ENCODE assay signal across 25 mouse cellular contexts in the genomic region with DNA sequence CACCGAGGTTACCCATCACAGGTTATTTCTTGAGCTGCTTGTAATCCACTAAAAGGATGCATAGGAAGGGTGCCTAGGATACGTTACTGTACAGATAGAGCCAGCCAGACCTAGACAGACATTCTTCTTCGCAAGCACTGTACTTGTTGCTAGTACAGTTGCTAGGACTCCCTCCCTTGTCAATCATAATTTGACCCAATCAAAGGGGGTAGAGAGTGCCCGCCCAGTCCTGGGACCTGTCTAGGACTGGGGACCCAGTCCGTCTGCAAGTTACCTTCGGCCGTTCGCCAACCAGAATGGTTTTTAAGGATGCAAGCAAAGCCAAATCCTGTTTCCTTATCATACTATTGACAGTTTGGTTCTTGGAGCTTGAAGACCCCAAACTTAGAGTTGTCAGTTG. TPM values are rescaled to one million over a fixed set of nuclear protein-coding genes. Genes with fewer than 3 reads are reported as not detected.
DNase-seq lines count a peak whose midpoint lies in the region; ATAC-seq and TF ChIP-seq lines count a peak whose summit lies in the region.
"Had no signal": no experiment of that assay in that cellular context is flagged by ENCODE, and none has a peak within 500 bp of the region (broad histone marks: within the 10 kb centered on the region; RNA-seq: fewer than 3 reads in every experiment).

No protein-coding gene starts in this region.

- no peaks in the 10 kb centered on the region for H3K27me3 ChIP-seq in midbrain, embryonic 11.5 days (ENCODE audit: control insufficient read depth, insufficient read depth, low read length)
- H3K27me3 ChIP-seq in midbrain, postnatal 0 days (ENCODE audit: insufficient read depth, low read length) = no peaks in the 10 kb centered on the region
- H3K27me3 ChIP-seq: CH12.LX; embryonic facial prominence, embryonic 13.5 days; embryonic facial prominence, embryonic 15.5 days; forebrain, embryonic 13.5 days; forebrain, embryonic 15.5 days; Patski had no signal

- WGBS in midbrain, embryonic 11.5 days = 98% methylated on average over 8 of the region's 8 CpGs
- WGBS in midbrain, postnatal 0 days = 98% methylated on average over 8 of the region's 8 CpGs

- peak; percentile 31 for DNase-seq in midbrain, embryonic 11.5 days (ENCODE audit: low spot score, missing footprints)
- no peak for DNase-seq in midbrain, postnatal 0 days (ENCODE audit: low spot score)
- DNase-seq in ES-CJ7 (ENCODE audit: low read depth, low spot score) (peak; percentile 59), R1 (ENCODE audit: low read depth, low spot score) (peak; percentile 71)
- no peak for DNase-seq in adrenal gland, adult 18-20 months (ENCODE audit: low spot score in 2 of 2)
- DNase-seq: adrenal gland, postnatal 10 days; adrenal gland, postnatal 25 days; B cell, adult 2 months; cerebellum, adult 11 months; cerebellum, adult 18-20 months; cerebellum, adult 8-10 months; cerebellum, adult 9-11 months; cerebellum, postnatal 14 days; cerebellum, postnatal 36 days; embryo, embryonic 11 days; forebrain, postnatal 0 days had no signal

- no peak overlapping the region for H3K4me2 ChIP-seq in midbrain, embryonic 11.5 days
- no peak overlapping the region for H3K4me2 ChIP-seq in midbrain, postnatal 0 days (ENCODE audit: low read depth, low read length, poor library complexity, severe bottlenecking)
- H3K4me2 ChIP-seq: embryonic facial prominence, embryonic 13.5 days; embryonic facial prominence, embryonic 15.5 days; forebrain, embryonic 13.5 days; forebrain, embryonic 15.5 days had no signal

- H3K9me3 ChIP-seq in midbrain, embryonic 11.5 days (ENCODE audit: control insufficient read depth, low read length) = peaks cover 3% of the 10 kb centered on the region; the same call in 1 of the 2 replicates
- no peaks in the 10 kb centered on the region for H3K9me3 ChIP-seq in midbrain, postnatal 0 days (ENCODE audit: low read length)
- H3K9me3 ChIP-seq: embryonic facial prominence, embryonic 13.5 days; embryonic facial prominence, embryonic 15.5 days; forebrain, embryonic 13.5 days; forebrain, embryonic 15.5 days had no signal

- ATAC-seq in midbrain, embryonic 11.5 days (ENCODE audit: low FRiP score) = no peak
- ATAC-seq in midbrain, postnatal 0 days (ENCODE audit: low FRiP score) = no peak
- no peak for ATAC-seq in erythroblast, adult 5-6 weeks (replicated peaks; ENCODE audit: low FRiP score, poor library complexity, severe bottlenecking)
- ATAC-seq: CD4-positive, CD25-positive, alpha-beta regulatory T cell, adult 4 months; forebrain, embryonic 13.5 days; forebrain, embryonic 15.5 days; forebrain, postnatal 0 days; Patski had no signal

- H3K4me3 ChIP-seq in midbrain, embryonic 11.5 days (ENCODE audit: low read depth, low read length) = no peak overlapping the region
- no peak overlapping the region for H3K4me3 ChIP-seq in midbrain, postnatal 0 days (ENCODE audit: low read depth, low read length)
- H3K4me3 ChIP-seq: embryonic facial prominence, embryonic 13.5 days; embryonic facial prominence, embryonic 15.5 days; forebrain, embryonic 13.5 days; forebrain, embryonic 15.5 days had no signal

- no peak for TF ChIP-seq CTCF in midbrain, postnatal 0 days (IDR thresholded peaks at IDR 0.05)

- H3K27ac ChIP-seq in midbrain, embryonic 11.5 days (ENCODE audit: low read depth, low read length) = no peak overlapping the region
- no peak overlapping the region for H3K27ac ChIP-seq in midbrain, postnatal 0 days (ENCODE audit: low read depth, low read length)
- H3K27ac ChIP-seq: embryonic facial prominence, embryonic 13.5 days; embryonic facial prominence, embryonic 15.5 days; forebrain, embryonic 13.5 days; forebrain, embryonic 15.5 days had no signal

- no peaks in the 10 kb centered on the region for H3K36me3 ChIP-seq in midbrain, embryonic 11.5 days (ENCODE audit: control insufficient read depth, insufficient read depth, low read length)
- no peaks in the 10 kb centered on the region for H3K36me3 ChIP-seq in midbrain, postnatal 0 days (ENCODE audit: insufficient read depth, low read length)
- H3K36me3 ChIP-seq: embryonic facial prominence, embryonic 15.5 days; forebrain, embryonic 15.5 days; G1E had no signal

- H3K9ac ChIP-seq in midbrain, embryonic 11.5 days (ENCODE audit: low read length) = no peak overlapping the region
- H3K9ac ChIP-seq in midbrain, postnatal 0 days (replicated peaks; ENCODE audit: low read length, poor library complexity, severe bottlenecking) = no peak overlapping the region
- H3K9ac ChIP-seq: embryonic facial prominence, embryonic 13.5 days; embryonic facial prominence, embryonic 15.5 days; forebrain, embryonic 13.5 days; forebrain, embryonic 15.5 days; forebrain, postnatal 0 days had no signal

- H3K4me1 ChIP-seq in midbrain, embryonic 11.5 days (ENCODE audit: control insufficient read depth, insufficient read depth, low read length) = no peaks in the 10 kb centered on the region
- H3K4me1 ChIP-seq in midbrain, postnatal 0 days (ENCODE audit: insufficient read depth, low read length) = no peaks in the 10 kb centered on the region
- H3K4me1 ChIP-seq: embryonic facial prominence, embryonic 13.5 days; embryonic facial prominence, embryonic 15.5 days; forebrain, embryonic 13.5 days; forebrain, embryonic 15.5 days had no signal

RNA-seq across cellular contexts. Expression of gene Tgif1, which starts 10.8 kb away (rescaled TPM):
- 53.0 and 58.4 TPM in 2 replicates for polyA plus RNA-seq in midbrain, embryonic 11.5 days (2014; fragmentation: Nextera tagmentation; extraction: Ambion mirVana)
- total RNA-seq in midbrain, postnatal 0 days (2014; rRNA removed) = 5.6 and 5.8 TPM in 2 replicates
- polyA plus RNA-seq in midbrain, postnatal 0 days (2015; fragmentation: Nextera tagmentation; extraction: Ambion mirVana) = 3.8 and 4.2 TPM in 2 replicates
- 4.2 and 7.5 TPM in 2 replicates for total RNA-seq in erythroblast, adult 5-6 weeks (2015; ENCODE audit: low replicate concordance)
- 2.0 and 4.3 TPM in 2 replicates for total RNA-seq in erythroblast, adult 5-6 weeks (2017; ENCODE audit: low replicate concordance)
- 10 to 100 TPM; 42.5 to 58.2 TPM for total RNA-seq in adrenal gland, adult 18-20 months (2021)

Comparison
In these comparisons a context has a peak if more than half of its experiments do, and no peak if none do; other contexts are left out.
1. DNase-seq: peak in midbrain, embryonic 11.5 days (single experiment), ES-CJ7 (single experiment) and R1 (single experiment); none in midbrain, postnatal 0 days (single experiment) and adrenal gland, adult 18-20 months (0 of 2).